Mouse (Mus musculus) hindbrain, postnatal 0 days (tissue): ENCODE measurements around the gene Smad9. TPM values are rescaled to one million over a fixed set of nuclear protein-coding genes. Genes with fewer than 3 reads are reported as not detected.
A peak's percentile ranks its signal among the peaks of the same experiment; 100 is the strongest.

Experiments used
- ATAC-seq: fragments of 200-750 bp; cut with Nextera tagmentation; 2 replicates; pipeline ENCODE4 v1.8.0; 2017; ENCODE audit warnings: mild to moderate bottlenecking, moderate TSS enrichment, moderate library complexity
- DNase-seq: peaks from one replicate; pipeline ENCODE4 v3.0.0-alpha.2; 2015; ENCODE audit warnings: low spot score
- H3K27ac ChIP-seq: fragments of 300-500 bp; sonication (generic); 2 replicates; pipeline ENCODE4 v1.5.1; 2014; ENCODE audit warnings: mild to moderate bottlenecking
- H3K27me3 ChIP-seq: fragments of 300-500 bp; sonication (generic); 2 replicates; pipeline ENCODE4 v1.6.1; 2014; ENCODE audit warnings: low read length, mixed read lengths; ENCODE audit not compliant: insufficient read depth
- H3K36me3 ChIP-seq: fragments of 300-500 bp; sonication (generic); 2 replicates; pipeline ENCODE4 v1.6.1; 2014; ENCODE audit warnings: low read length, mixed read lengths; ENCODE audit not compliant: insufficient read depth
- H3K4me1 ChIP-seq: fragments of 300-500 bp; sonication (generic); 2 replicates; pipeline ENCODE4 v1.6.1; 2014; ENCODE audit warnings: antibody characterized with exemption, low read length, mixed read lengths; ENCODE audit not compliant: insufficient read depth
- H3K4me2 ChIP-seq: fragments of 300-500 bp; sonication (generic); 2 replicates; pipeline ENCODE4 v1.6.1; 2014; ENCODE audit warnings: low read depth, mild to moderate bottlenecking, low read length, moderate library complexity, mixed read lengths
- H3K4me3 ChIP-seq: fragments of 300-500 bp; sonication (generic); 2 replicates; pipeline ENCODE4 v1.5.1; 2014; ENCODE audit warnings: low read length
- H3K9ac ChIP-seq: fragments of 300-500 bp; sonication (generic); replicated peaks from 2 replicates; pipeline ENCODE4 v1.6.1; 2014; ENCODE audit warnings: mild to moderate bottlenecking, low read length, moderate library complexity, mixed read lengths
- H3K9me3 ChIP-seq: fragments of 300-500 bp; sonication (generic); 2 replicates; pipeline ENCODE4 v1.6.1; 2016; ENCODE audit warnings: low read length, mixed read lengths
- CTCF ChIP-seq: IDR thresholded peaks from 2 replicates; pipeline ENCODE4 v1.5.1; 2016; ENCODE audit warnings: antibody characterized with exemption, control low read depth, low read depth
- WGBS: fragments of 180-500 bp; shearing (Covaris S2); extraction: QIAGEN DNeasy Blood & Tissue Kit; methylation state at CpG from one replicate; pipeline ENCODE4 v1.1.7; 2014; 5-methylcytosine and 5-hydroxymethylcytosine counted together
- polyA plus RNA-seq: library from polyadenylated mRNA; unstranded; fragments of >200 nt; fragmentation: Nextera tagmentation; extraction: Ambion mirVana; gene quantifications from 2 replicates; pipeline ENCODE4 v1.2.1, GENCODE M21; 2015
- total RNA-seq: library from RNA; depleted of rRNA; stranded (reverse); fragments of >200 nt; gene quantifications from 2 replicates; pipeline ENCODE4 v1.2.3, GENCODE M21; 2014

Smad9 gene
- total and polyA plus RNA-seq, 2 experiments from 2014 or later: 1.1 to 6.7 TPM

DNA sequence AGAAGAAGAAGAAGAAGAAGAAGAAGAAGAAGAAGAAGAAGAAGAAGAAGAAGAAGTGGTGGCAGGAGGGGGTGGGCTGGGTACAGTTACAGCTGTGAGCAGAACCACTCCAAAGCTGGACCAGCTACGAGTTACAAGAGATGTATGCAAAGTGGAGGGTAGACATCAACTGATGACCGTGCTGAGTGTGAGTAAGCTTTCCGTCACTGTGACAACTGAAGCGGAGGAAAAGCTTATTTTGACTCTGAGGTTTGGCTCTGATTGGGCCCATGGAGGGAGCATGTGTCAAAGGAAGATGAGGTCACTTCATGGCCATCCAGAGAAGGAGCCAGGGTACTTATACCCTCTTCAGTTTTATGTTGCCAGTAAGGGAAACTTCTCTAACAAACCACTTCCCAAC lies 2.0 kb upstream of the Smad9 start:
- no peak for ATAC-seq

DNA sequence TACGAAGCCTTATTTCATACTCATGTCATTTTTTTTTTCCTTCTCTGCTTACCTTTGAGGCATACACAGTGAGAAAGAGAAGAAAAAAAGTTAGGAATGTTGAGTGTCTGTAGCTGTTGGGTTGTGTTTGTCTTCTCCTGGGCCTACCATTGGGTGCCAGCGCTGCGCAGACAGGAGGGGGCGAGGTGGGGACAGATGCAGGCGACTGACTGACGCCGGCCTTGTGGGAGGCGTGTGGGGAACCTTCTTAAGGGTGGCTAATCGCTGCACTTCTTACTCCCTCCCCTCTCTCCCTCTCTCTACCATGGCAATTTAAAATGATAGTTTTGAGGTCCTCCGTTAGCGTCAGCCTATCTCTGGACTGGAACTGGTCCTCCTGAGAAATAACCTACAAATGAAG lies 676 bp downstream of the Smad9 start:
- Histone ChIP-seq H3K4me3 (peak overlapping the region; percentile 61), H3K9ac (peak overlapping the region; percentile 60), H3K4me1 (0 out of 2 replicates have a peak, but pooled peaks cover 5% of the 10 kb centered on the region), H3K9me3 (no peaks in the 10 kb centered on the region), H3K4me2 (peak overlapping the region; percentile 99), H3K36me3 (no peaks in the 10 kb centered on the region), H3K27ac (no peak overlapping the region), H3K27me3 (no peaks in the 10 kb centered on the region)
- TF ChIP-seq CTCF: no peak
- 4% methylated on average over 11 of the region's 11 CpGs for WGBS
- no peak for ATAC-seq
- no peak for DNase-seq

More for the DNA sequence above, 2.0 kb upstream of the Smad9 start:
- Histone ChIP-seq H3K4me3 (no peak overlapping the region), H3K9ac (no peak overlapping the region), H3K27ac (no peak overlapping the region), H3K27me3 (no peaks in the 10 kb centered on the region), H3K4me1 (0 out of 2 replicates have a peak, but pooled peaks cover 5% of the 10 kb centered on the region), H3K36me3 (peaks cover 14% of the 10 kb centered on the region), H3K4me2 (no peak overlapping the region), H3K9me3 (no peaks in the 10 kb centered on the region)
- no peak for TF ChIP-seq CTCF
- DNase-seq: no peak
- WGBS: 82% methylated on average over 4 of the region's 4 CpGs

DNA sequence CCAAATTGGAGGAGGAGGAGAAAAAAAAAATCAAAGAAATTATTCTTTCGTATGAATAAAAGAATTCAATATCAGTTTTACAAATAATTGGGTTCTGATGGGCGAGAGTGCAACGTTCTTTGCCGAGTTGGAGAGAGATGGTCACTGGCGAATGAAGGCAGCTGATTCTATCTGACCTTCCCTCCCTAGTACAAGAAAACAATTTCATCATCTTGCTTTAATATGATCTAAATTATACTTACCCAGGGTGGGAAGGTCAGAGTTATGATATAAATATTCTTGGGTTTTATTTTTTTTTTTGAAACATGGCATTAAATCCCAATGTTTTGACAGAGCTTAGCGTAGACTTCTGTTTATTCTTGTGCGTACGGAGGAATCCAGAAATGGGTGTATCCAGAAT lies 2.1 kb downstream of the Smad9 start:
- Histone ChIP-seq H3K36me3 (no peaks in the 10 kb centered on the region), H3K4me3 (no peak overlapping the region), H3K27me3 (no peaks in the 10 kb centered on the region), H3K27ac (no peak overlapping the region), H3K9ac (no peak overlapping the region), H3K4me1 (0 out of 2 replicates have a peak, but pooled peaks cover 5% of the 10 kb centered on the region), H3K9me3 (no peaks in the 10 kb centered on the region), H3K4me2 (no peak overlapping the region)
- DNase-seq (no peak), ATAC-seq (no peak)
- no peak for TF ChIP-seq CTCF
- 81% methylated on average over 8 of the region's 8 CpGs for WGBS

DNA sequence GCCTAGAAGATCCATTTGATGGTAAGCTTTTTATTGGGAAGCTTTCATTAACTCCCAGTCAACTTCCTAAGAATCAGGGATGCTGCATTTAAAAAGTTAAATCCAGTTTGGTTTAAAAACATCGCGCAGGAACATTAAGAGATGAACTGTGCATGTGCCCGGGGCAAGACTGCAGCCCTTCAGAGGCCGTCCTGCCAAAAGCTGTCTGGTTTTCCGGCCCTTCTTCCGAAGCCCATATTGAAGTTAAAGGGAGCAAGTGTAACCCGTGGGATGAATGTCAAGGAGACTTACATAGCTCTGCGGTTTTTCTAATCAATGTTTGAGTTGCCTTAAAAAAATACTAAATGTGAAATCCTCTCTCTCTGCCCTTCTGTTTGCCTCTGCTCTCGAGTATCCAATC lies 3.8 kb downstream of the Smad9 start:
- H3K4me1 ChIP-seq: 0 out of 2 replicates have a peak, but pooled peaks cover 5% of the 10 kb centered on the region
- no peak for DNase-seq
- H3K9me3 ChIP-seq: no peaks in the 10 kb centered on the region
- H3K4me3 ChIP-seq: no peak overlapping the region
- H3K4me2 ChIP-seq: no peak overlapping the region
- H3K9ac ChIP-seq: no peak overlapping the region
- no peak for TF ChIP-seq CTCF
- ATAC-seq: no peak
- no peak overlapping the region for H3K27ac ChIP-seq
- H3K36me3 ChIP-seq: no peaks in the 10 kb centered on the region
- no peaks in the 10 kb centered on the region for H3K27me3 ChIP-seq
- 78% methylated on average over 9 of the region's 9 CpGs for WGBS

DNA sequence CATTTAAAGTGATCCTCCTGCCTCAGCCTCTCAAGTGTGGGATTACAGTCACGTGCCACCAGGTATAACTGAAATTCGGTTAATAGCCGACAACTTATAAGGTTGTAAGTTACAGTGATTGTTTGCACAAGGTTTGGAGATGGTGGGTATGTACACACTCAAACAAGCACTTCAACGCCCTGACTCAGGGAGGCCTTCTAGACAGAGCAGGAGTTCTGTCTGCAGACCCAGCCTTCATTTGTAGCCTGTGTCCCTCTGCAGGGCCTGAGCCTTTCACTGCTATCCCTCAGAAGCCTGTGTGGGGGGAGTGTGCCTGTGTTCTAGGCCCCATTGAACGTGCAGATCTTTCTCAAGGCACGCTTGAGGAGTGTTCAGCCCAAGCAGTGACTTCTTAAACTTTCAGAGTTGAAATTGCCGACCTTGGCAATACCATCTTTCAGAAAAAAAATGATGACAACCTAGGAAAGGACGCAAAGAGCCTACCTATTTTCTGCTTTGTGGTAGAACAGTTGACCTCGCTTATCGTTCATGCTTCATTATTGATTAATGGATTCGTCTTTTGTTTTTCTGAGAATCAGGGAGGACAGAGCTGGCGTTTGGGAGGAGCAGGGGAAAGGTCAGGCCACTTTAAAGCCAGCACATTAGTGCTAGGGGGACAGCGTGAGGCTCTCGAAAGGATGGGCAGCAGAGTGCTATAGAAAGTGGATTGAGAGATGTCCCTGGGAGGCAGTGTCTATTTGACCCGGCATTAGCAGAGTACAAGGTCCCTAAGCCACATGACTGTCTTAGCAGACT lies 5.1 kb downstream of the Smad9 start:
- DNase-seq (no peak), ATAC-seq (no peak)
- no peaks in the 10 kb centered on the region for H3K9me3 ChIP-seq
- 47% methylated on average over 15 of the region's 15 CpGs for WGBS
- H3K36me3 ChIP-seq: no peaks in the 10 kb centered on the region
- H3K4me2 ChIP-seq: no peak overlapping the region
- no peaks in the 10 kb centered on the region for H3K27me3 ChIP-seq
- H3K9ac ChIP-seq: no peak overlapping the region
- no peak for TF ChIP-seq CTCF
- H3K4me1 ChIP-seq: no peaks in the 10 kb centered on the region
- H3K4me3 ChIP-seq: no peak overlapping the region
- H3K27ac ChIP-seq: no peak overlapping the region

- no peak overlapping the region for H3K4me3 ChIP-seq
- no peak overlapping the region for H3K9ac ChIP-seq
- no peaks in the 10 kb centered on the region for H3K4me1 ChIP-seq
- DNase-seq: no peak
- H3K4me2 ChIP-seq: no peak overlapping the region
- no peak for TF ChIP-seq CTCF
- no peak for ATAC-seq
- no peak overlapping the region for H3K27ac ChIP-seq
- H3K27me3 ChIP-seq: no peaks in the 10 kb centered on the region
- no peaks in the 10 kb centered on the region for H3K9me3 ChIP-seq
- no peaks in the 10 kb centered on the region for H3K36me3 ChIP-seq
- 74% methylated on average over 1 of the region's 1 CpGs for WGBS
These were observed 5.9 kb downstream of the Smad9 start for GRCm38 (mm10) chr3:54761258-54761657.

- no peak for TF ChIP-seq CTCF
- H3K4me2 ChIP-seq: peak overlapping the region; percentile 48
- H3K27me3 ChIP-seq: no peaks in the 10 kb centered on the region
- H3K27ac ChIP-seq: peak overlapping the region; percentile 45; the same call in 1 of the 2 replicates
- ATAC-seq (peak; percentile 97), DNase-seq (peak; percentile 80)
- no peak overlapping the region for H3K9ac ChIP-seq
- no peaks in the 10 kb centered on the region for H3K36me3 ChIP-seq
- WGBS: 39% methylated on average over 18 of the region's 18 CpGs
- no peaks in the 10 kb centered on the region for H3K4me1 ChIP-seq
- peak overlapping the region; percentile 25 for H3K4me3 ChIP-seq
- no peaks in the 10 kb centered on the region for H3K9me3 ChIP-seq
These were observed 9.0 kb downstream of the Smad9 start for GRCm38 (mm10) chr3:54764418-54764817.
